Mouse (Mus musculus) A20 (cell line): ENCODE data around the gene Cd1d1.
"Not testable (repeated sequence)": the region's sequence is repeated elsewhere in the genome, so short reads cannot be mapped to it uniquely, and the experiment has no call there.

ENCODE experiments used
- DNase-seq: peaks from one replicate; pipeline ENCODE4 v3.0.0-alpha.2; 2011; ENCODE audit warnings: low read depth, low spot score

The Cd1d1 gene

GRCm38 (mm10) chr3:86999415-86999740 is at the start of gene Cd1d1:
Cd1d1 (minus strand) TSS chr3:86999441.
- DNase-seq: no peak

GRCm38 (mm10) chr3:87047801-87048200 is 48.6 kb upstream of the Cd1d1 start:
- no peak for DNase-seq

DNA sequence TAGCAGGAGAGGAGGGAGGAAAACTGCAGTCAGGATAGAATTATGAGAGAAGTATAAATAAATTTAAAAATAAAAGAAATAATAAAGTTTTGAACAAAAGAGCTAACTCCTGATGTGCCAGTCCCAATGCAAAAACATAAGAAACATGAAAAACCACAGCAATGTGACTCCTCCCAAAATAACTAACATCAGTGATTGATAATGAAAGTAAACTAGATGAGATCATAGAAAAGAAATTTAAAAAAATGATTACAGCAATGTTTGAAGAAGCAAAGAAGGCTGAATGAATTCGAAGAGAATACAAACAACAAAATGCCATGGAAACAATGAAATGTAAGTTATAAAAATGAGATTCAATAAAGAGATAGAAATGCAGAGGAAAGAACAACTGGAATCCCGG is 42.5 kb upstream of the Cd1d1 start:
- no peak for DNase-seq

GRCm38 (mm10) chr3:87038500-87038899 is 39.3 kb upstream of the Cd1d1 start:
- no peak for DNase-seq

- DNase-seq: no peak
Measured at GRCm38 (mm10) chr3:87034061-87034460, 34.8 kb upstream of the Cd1d1 start.

DNA sequence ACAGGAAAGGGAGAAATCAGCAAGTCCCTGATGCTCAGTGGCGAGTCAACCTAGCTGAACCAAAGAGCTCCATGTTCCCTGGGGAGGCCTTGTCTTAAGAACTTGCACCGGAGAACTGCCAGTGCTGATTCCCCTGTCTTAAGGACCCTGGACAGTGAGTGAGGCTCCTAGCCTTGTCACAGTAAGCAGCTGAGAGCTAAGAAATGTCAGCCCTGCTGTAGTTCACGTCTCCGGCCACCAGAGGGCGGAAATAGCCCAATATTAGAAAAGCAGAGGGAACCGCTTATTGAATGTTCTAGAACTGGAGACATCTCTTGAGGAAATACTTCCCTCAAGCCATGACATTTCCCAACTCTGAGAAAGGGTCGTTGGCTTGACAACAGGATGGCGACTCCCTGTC is 34.1 kb upstream of the Cd1d1 start:
- DNase-seq: peak; percentile 47

GRCm38 (mm10) chr3:87030855-87031254 is 31.6 kb upstream of the Cd1d1 start:
- peak; percentile 53 for DNase-seq

- DNase-seq: peak; percentile 73
Measured at GRCm38 (mm10) chr3:87017707-87018106, 18.5 kb upstream of the Cd1d1 start.

GRCm38 (mm10) chr3:87017001-87017400 is 17.8 kb upstream of the Cd1d1 start:
- DNase-seq: peak; percentile 59

DNA sequence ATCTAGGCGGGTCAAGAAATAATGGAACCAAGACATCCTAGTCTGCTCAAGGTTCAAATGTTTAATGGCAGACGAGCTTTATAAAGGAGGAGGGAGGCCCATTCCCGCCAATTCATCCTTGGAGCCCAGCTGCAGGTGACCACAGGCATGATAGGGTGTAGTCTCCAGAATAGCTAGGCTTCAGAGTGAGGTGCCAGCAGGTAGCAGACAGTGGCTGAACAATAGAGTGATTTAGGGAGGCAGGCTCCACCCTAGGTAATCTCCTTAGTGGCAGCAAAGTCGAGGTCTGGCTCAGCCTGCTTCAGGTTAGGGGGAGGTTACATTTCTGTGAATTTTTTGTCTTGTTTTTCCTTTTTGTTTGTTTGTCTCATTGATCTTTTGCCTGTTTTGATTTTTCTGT is 16.7 kb upstream of the Cd1d1 start:
- no peak for DNase-seq

GRCm38 (mm10) chr3:87012406-87012805 is 13.2 kb upstream of the Cd1d1 start:
- DNase-seq: not testable (repeated sequence)

- DNase-seq: not testable (repeated sequence)
Measured at GRCm38 (mm10) chr3:87008281-87008680, 9.0 kb upstream of the Cd1d1 start.

- no peak for DNase-seq
Measured at GRCm38 (mm10) chr3:87000676-87001075, 1.4 kb upstream of the Cd1d1 start.

DNA sequence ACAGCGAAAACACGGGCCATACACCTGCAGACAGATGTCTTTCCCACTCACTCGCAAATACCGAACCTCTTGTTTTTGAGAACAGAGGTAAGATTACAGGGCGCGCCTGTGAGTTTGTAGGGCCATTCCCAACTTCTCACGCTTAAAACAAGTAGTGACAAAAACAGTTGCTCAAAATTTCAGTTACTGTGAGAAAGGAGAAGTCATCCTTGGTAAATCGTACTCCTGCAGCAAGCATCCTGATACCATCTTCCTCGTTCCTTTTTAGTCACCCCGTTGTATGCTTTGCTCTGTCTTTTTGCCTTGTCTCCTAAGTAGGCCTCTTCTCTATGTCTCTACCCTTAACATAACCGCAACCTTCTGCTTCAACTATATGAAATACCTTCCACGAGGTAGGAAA is 810 bp upstream of the Cd1d1 start:
- DNase-seq: no peak

GRCm38 (mm10) chr3:86998433-86999414 is 517 bp downstream of the Cd1d1 start:
- not testable (repeated sequence) for DNase-seq

- no peak for DNase-seq
Measured at GRCm38 (mm10) chr3:86996111-86996510, 3.1 kb downstream of the Cd1d1 start.

GRCm38 (mm10) chr3:86995381-86995780 is 3.9 kb downstream of the Cd1d1 start:
- no peak for DNase-seq

DNA sequence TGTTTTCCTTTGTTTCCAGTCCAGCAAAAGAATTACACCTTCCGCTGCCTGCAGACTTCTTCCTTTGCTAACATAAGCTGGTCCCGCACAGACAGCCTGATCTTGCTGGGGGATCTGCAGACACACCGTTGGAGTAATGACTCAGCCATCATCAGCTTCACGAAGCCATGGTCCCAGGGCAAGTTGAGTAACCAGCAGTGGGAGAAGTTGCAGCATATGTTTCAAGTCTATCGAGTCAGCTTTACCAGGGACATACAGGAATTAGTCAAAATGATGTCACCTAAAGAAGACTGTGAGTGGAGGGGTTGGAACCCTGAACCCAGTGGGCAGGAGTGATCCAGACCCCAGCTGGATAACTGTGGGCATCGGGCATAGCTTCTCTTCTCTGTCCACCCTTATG is 12.3 kb downstream of the Cd1d1 start:
- not testable (repeated sequence) for DNase-seq

DNA sequence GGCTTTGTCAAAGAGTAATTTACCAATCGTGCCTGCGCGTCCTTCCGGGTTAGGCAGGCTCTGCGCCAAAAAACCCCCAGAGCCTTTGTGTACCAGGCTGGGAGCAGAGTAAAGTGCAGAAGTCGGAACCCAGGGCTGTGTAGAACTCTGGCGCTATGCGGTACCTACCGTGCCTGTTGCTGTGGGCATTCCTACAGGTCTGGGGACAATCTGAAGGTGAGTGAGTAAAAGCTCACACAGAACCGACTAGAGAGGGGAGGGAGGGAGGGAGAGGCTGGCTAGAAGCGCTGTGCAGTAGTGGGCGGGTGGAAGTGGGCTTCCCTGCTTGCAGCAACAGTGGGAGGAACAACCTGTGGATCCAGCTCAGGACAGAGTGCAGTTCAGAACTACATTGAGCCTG is 12.8 kb downstream of the Cd1d1 start:
- DNase-seq: no peak

GRCm38 (mm10) chr3:86983382-86983781 is 15.9 kb downstream of the Cd1d1 start:
- no peak for DNase-seq

GRCm38 (mm10) chr3:86976546-86976945 is 22.7 kb downstream of the Cd1d1 start:
- DNase-seq: peak; percentile 77

DNA sequence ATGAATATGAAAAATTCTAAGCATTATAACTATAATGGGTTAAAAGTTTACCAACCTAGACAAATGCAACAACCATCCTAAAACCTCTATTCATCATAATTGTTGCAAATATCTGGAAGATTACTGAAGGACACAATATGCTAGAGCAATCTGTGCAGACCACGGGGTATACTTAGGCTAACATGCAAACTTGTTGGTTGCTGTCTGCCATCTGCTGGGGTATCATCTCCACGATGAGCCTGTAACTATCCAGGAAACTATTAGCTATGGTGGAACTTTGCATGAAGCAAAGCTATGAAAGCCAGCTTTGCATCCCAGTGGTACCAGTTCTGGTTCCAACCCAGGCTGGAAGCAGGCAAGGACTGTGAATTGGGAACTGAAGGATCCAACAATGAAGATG is 24.1 kb downstream of the Cd1d1 start:
- no peak for DNase-seq

- DNase-seq: no peak
Measured at GRCm38 (mm10) chr3:86962665-86963435, 36.4 kb downstream of the Cd1d1 start.
